Mouse (Mus musculus): ENCODE measurements around the gene Olfr1502. TPM values are rescaled to one million over a fixed set of nuclear protein-coding genes. Genes with fewer than 3 reads are reported as not detected.

The Olfr1502 gene
- not detected in 2 replicates for polyA plus RNA-seq (2012; rRNA removed)

DNA sequence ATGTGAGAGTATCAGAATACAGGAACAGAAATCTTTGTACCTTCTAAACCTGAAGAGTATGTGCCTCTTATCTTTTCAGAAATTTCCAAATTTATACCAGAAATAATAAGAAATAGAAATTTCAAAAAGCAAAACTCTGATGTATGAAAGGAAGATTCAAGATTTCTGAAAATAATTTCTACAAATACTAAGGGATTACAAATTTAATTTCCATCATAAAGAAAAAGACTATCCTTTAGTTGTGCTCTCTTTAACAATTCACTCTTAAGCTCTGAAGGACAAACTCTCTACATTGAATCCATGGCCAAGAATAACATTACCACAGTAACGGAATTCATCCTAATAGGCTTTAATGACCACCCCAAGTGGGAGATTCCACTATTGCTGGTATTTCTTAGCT lies at the start of gene Olfr1502:
Gene Olfr1502 (plus strand): TSS at position 301 of the 400 bp plus-strand sequence.

DNA sequence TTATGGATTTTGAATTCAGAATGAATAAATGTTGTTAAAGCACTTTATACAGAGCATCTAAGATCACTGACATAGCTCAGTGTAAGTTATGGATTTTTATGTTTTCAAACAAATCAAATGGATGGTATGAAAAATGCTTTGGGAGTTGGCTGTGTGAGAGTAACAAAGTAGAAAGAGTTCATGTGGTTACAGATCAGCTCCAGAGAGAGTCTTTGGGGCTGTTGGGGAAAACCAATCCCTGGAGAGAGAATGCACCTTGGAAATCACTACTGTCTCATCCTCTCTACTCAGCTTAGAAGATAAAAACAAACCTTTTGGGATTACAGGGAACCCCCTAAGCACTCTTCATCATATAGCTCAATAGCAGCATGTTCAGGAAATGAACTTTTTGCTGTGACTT lies 42.2 kb upstream of the Olfr1502 start, which contains the start of gene Olfr1499:
Gene Olfr1499 (minus strand): TSS at position 101 of the 400 bp plus-strand sequence.

DNA sequence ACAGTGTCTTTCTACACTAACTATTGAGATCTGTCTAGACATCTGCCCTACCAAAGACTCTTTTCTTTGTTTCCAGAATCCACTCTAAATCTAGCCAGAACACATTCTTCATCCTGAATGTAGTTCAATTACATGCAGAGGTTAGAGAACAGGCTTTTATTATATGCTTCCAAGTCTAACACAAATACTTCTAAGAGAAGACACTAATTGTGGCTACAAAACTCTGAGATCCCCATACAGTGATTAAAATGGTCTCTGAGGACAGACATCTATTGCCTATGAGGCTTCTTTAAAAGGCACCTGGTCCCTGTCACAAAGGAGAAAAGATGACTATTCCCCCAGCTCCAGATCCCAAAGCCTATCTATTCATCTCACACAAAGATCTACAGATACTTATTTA lies 31.2 kb upstream of the Olfr1502 start, which contains the start of gene Olfr1500:
Gene Olfr1500 (minus strand): TSS at position 101 of the 400 bp plus-strand sequence.

DNA sequence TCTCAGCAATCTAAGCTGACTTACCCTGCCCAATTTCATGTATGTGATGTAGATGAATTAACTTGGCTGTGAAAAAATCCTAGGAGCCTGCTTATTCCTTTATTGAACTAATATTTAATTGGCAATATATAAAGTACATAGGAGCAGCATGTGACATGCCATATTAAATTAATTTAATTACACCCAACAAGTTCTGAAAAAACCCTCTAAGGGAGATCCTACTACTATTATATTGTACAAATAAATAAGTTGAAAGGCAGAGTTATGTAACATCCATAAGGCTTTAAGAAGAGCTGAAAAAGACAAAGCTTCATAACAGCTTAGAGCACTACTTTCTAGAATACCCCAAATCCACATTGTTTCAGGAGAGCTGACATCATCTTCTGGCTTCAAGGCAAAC lies 11.0 kb upstream of the Olfr1502 start, which contains the start of gene Olfr1501:
Gene Olfr1501 (minus strand): TSS at position 101 of the 400 bp plus-strand sequence.

DNA sequence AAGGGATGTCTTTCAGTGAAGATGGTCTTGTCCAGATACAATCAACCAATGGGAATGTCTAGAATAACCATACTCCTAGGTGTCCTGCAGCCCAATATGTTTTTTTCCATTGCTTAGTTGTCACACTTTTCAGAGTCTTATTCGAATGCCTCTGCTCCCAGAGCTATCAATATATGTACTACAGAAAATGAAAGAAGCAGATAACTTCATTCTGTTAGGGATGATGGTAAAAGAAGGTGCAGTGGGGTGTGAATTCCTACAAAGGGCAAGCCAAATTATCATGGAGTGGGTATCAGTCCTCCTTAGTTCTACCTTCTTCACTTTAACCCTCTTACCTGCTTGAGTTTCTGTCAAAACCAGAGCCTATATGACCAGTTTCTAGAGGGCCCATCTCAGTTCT lies 36.2 kb downstream of the Olfr1502 start, which contains the start of gene Olfr1504:
Gene Olfr1504 (minus strand): TSS at position 101 of the 400 bp plus-strand sequence.

Other genes starting within 250 kb of the Olfr1502 start
- gene Olfr1487, start 244.4 kb upstream of the Olfr1502 start, polyA plus RNA-seq (2012; rRNA removed) = not detected in 2 replicates
- not detected in 2 replicates for gene Olfr1489, start 230.2 kb upstream of the Olfr1502 start, polyA plus RNA-seq (2012; rRNA removed)
- not detected in 2 replicates for gene Olfr1490, start 210.7 kb upstream of the Olfr1502 start, polyA plus RNA-seq (2012; rRNA removed)
- gene Olfr1491, start 164.5 kb upstream of the Olfr1502 start, polyA plus RNA-seq (2012; rRNA removed) = not detected in 2 replicates
- gene Olfr1493-ps1, start 138.5 kb upstream of the Olfr1502 start, polyA plus RNA-seq (2012; rRNA removed) = not detected in 2 replicates
- gene Olfr1494, start 122.1 kb upstream of the Olfr1502 start, polyA plus RNA-seq (2012; rRNA removed) = not detected in 2 replicates
- gene Olfr1495, start 97.2 kb upstream of the Olfr1502 start, polyA plus RNA-seq (2012; rRNA removed) = not detected in 2 replicates
- gene Olfr1496, start 83.9 kb upstream of the Olfr1502 start, polyA plus RNA-seq (2012; rRNA removed) = not detected in 2 replicates
- gene Olfr1497, start 63.6 kb upstream of the Olfr1502 start, polyA plus RNA-seq (2012; rRNA removed) = not detected in 2 replicates
- gene Olfr1499, start 42.3 kb upstream of the Olfr1502 start, polyA plus RNA-seq (2012; rRNA removed) = not detected in 2 replicates
- gene Olfr1500, start 31.3 kb upstream of the Olfr1502 start, polyA plus RNA-seq (2012; rRNA removed) = not detected in 2 replicates
- gene Olfr1501, start 11.1 kb upstream of the Olfr1502 start, polyA plus RNA-seq (2012; rRNA removed) = not detected in 2 replicates
- not detected in 2 replicates for gene Olfr1504, start 36.1 kb downstream of the Olfr1502 start, polyA plus RNA-seq (2012; rRNA removed)
- not detected in 2 replicates for gene Olfr1505, start 51.7 kb downstream of the Olfr1502 start, polyA plus RNA-seq (2012; rRNA removed)

All from liver, embryonic 18 days (tissue).